Mouse (Mus musculus) intestine, embryonic 14.5 days (tissue): Measurements from ENCODE around the gene Plekhj1. TPM values are rescaled to one million over a fixed set of nuclear protein-coding genes. Genes with fewer than 3 reads are reported as not detected.

ENCODE experiments used
- ATAC-seq: fragments of 200-750 bp; cut with Nextera tagmentation; replicated peaks from 2 replicates; pipeline ENCODE4 v1.8.0; 2017; ENCODE audit warnings: low read depth, moderate number of reproducible peaks, moderate TSS enrichment, moderate library complexity; ENCODE audit not compliant: low FRiP score, low TSS enrichment
- DNase-seq: peaks from one replicate; pipeline ENCODE4 v3.0.0-alpha.2; 2018; ENCODE audit warnings: low spot score
- H3K27ac ChIP-seq: fragments of 300-500 bp; sonication (generic); 2 replicates; pipeline ENCODE4 v1.5.1; 2014; ENCODE audit warnings: low read depth, mild to moderate bottlenecking, control low read depth
- H3K27me3 ChIP-seq: fragments of 300-500 bp; sonication (generic); replicated peaks from 2 replicates; pipeline ENCODE4 v1.6.1; 2014; ENCODE audit warnings: low read length, control low read depth; ENCODE audit not compliant: control insufficient read depth, insufficient read depth
- H3K36me3 ChIP-seq: fragments of 300-500 bp; sonication (generic); 2 replicates; pipeline ENCODE4 v1.6.1; 2014; ENCODE audit warnings: low read length, control low read depth; ENCODE audit not compliant: control insufficient read depth, insufficient read depth
- H3K4me1 ChIP-seq: fragments of 300-500 bp; sonication (generic); replicated peaks from 2 replicates; pipeline ENCODE4 v1.6.1; 2014; ENCODE audit warnings: low read length, control low read depth, mixed read lengths; ENCODE audit not compliant: control insufficient read depth, insufficient read depth
- H3K4me2 ChIP-seq: fragments of 300-500 bp; sonication (generic); 2 replicates; pipeline ENCODE4 v1.6.1; 2014; ENCODE audit warnings: low read length
- H3K4me3 ChIP-seq: fragments of 300-500 bp; sonication (generic); 2 replicates; pipeline ENCODE4 v1.5.1; 2014; ENCODE audit warnings: low read depth, low read length, control low read depth, mixed read lengths
- H3K9ac ChIP-seq: fragments of 300-500 bp; sonication (generic); 2 replicates; pipeline ENCODE4 v1.6.1; 2014; ENCODE audit warnings: mild to moderate bottlenecking, low read length
- H3K9me3 ChIP-seq: fragments of 300-500 bp; sonication (generic); 2 replicates; pipeline ENCODE4 v1.6.1; 2016; ENCODE audit warnings: low read length, control low read depth; ENCODE audit not compliant: control insufficient read depth
- WGBS: fragments of 180-500 bp; shearing (Covaris S2); extraction: QIAGEN DNeasy Blood & Tissue Kit; methylation state at CpG from one replicate; pipeline ENCODE4 v1.1.7; 2014; 5-methylcytosine and 5-hydroxymethylcytosine counted together
- polyA plus RNA-seq: library from polyadenylated mRNA; unstranded; fragments of >200 nt; fragmentation: Nextera tagmentation; extraction: Ambion mirVana; gene quantifications from 2 replicates; pipeline ENCODE4 v1.2.1, GENCODE M21; 2014

Gene Plekhj1
- polyA plus RNA-seq, 1 experiment from 2014 or later, result 125 TPM

- ATAC-seq (no peak), DNase-seq (no peak)
- no peaks in the 10 kb centered on the region for H3K9me3 ChIP-seq
- peaks cover 29% of the 10 kb centered on the region for H3K4me1 ChIP-seq
- H3K4me3 ChIP-seq, result no peak overlapping the region
- peaks cover 49% of the 10 kb centered on the region for H3K36me3 ChIP-seq
- 0 out of 2 replicates have a peak, but pooled peaks cover 10% of the 10 kb centered on the region for H3K27me3 ChIP-seq
- no peak overlapping the region for H3K27ac ChIP-seq
- H3K4me2 ChIP-seq, result no peak overlapping the region
- H3K9ac ChIP-seq, result no peak overlapping the region
- 78% methylated on average over 5 of the region's 5 CpGs for WGBS
Measured at GRCm38 (mm10) chr10:80805322-80805721, 6.9 kb upstream of the Plekhj1 start.

GRCm38 (mm10) chr10:80804916-80805315 lies 6.5 kb upstream of the Plekhj1 start, which contains the start of gene Amh:
TSS of gene Amh (plus strand) at chr10:80805243.
- H3K9ac ChIP-seq, result no peak within 1 kb of the TSS
- H3K4me2 ChIP-seq, result no peak within 1 kb of the TSS
- H3K27me3 ChIP-seq, result 0 out of 2 replicates have a peak, but pooled peaks cover 9% of the 10 kb centered on the region
- no peaks in the 10 kb centered on the region for H3K9me3 ChIP-seq
- ATAC-seq (no peak), DNase-seq (no peak)
- no peak within 1 kb of the TSS for H3K4me3 ChIP-seq
- H3K27ac ChIP-seq, result no peak within 1 kb of the TSS
- peaks cover 30% of the 10 kb centered on the region for H3K4me1 ChIP-seq
- 69% methylated on average over 6 of the region's 6 CpGs for WGBS
- peaks cover 49% of the 10 kb centered on the region for H3K36me3 ChIP-seq

GRCm38 (mm10) chr10:80804340-80804739 lies 5.9 kb upstream of the Plekhj1 start:
- no peaks in the 10 kb centered on the region for H3K9me3 ChIP-seq
- no peak for DNase-seq
- no peak for ATAC-seq
- peaks cover 36% of the 10 kb centered on the region for H3K4me1 ChIP-seq
- no peak overlapping the region for H3K4me3 ChIP-seq
- H3K27me3 ChIP-seq, result 0 out of 2 replicates have a peak, but pooled peaks cover 7% of the 10 kb centered on the region
- WGBS, result 95% methylated on average over 2 of the region's 2 CpGs
- H3K27ac ChIP-seq, result no peak overlapping the region
- no peak overlapping the region for H3K9ac ChIP-seq
- no peak overlapping the region for H3K4me2 ChIP-seq
- H3K36me3 ChIP-seq, result peaks cover 49% of the 10 kb centered on the region

- no peak overlapping the region for H3K9ac ChIP-seq
- H3K4me3 ChIP-seq, result no peak overlapping the region
- no peaks in the 10 kb centered on the region for H3K27me3 ChIP-seq
- no peaks in the 10 kb centered on the region for H3K9me3 ChIP-seq
- peaks cover 24% of the 10 kb centered on the region for H3K4me1 ChIP-seq
- ATAC-seq, result no peak
- no peak for DNase-seq
- no peak overlapping the region for H3K27ac ChIP-seq
- 93% methylated on average over 3 of the region's 3 CpGs for WGBS
- H3K4me2 ChIP-seq, result no peak overlapping the region
- H3K36me3 ChIP-seq, result peaks cover 49% of the 10 kb centered on the region
Measured at GRCm38 (mm10) chr10:80802996-80803395, 4.6 kb upstream of the Plekhj1 start.

- Histone ChIP-seq H3K4me3 (no peak overlapping the region), H3K36me3 (peaks cover 49% of the 10 kb centered on the region), H3K27ac (no peak overlapping the region), H3K27me3 (no peaks in the 10 kb centered on the region), H3K4me2 (no peak overlapping the region), H3K4me1 (peaks cover 19% of the 10 kb centered on the region), H3K9ac (no peak overlapping the region), H3K9me3 (no peaks in the 10 kb centered on the region)
- DNase-seq, result no peak
- ATAC-seq, result no peak
- WGBS, result 91% methylated on average over 10 of the region's 10 CpGs
Measured at GRCm38 (mm10) chr10:80802204-80802912, 3.9 kb upstream of the Plekhj1 start.

GRCm38 (mm10) chr10:80799070-80799566 lies 692 bp upstream of the Plekhj1 start:
- Histone ChIP-seq H3K4me2 (peak overlapping the region; percentile 70), H3K9ac (peak overlapping the region; percentile 99), H3K4me1 (peaks cover 18% of the 10 kb centered on the region), H3K27ac (peak overlapping the region; percentile 97), H3K27me3 (no peaks in the 10 kb centered on the region), H3K36me3 (peaks cover 64% of the 10 kb centered on the region), H3K4me3 (peak overlapping the region; percentile 96), H3K9me3 (no peaks in the 10 kb centered on the region)
- 1% methylated on average over 18 of the region's 18 CpGs for WGBS
- DNase-seq (no peak), ATAC-seq (no peak)

- peaks cover 61% of the 10 kb centered on the region for H3K36me3 ChIP-seq
- ATAC-seq (peak; percentile 64), DNase-seq (peak; percentile 73)
- H3K27me3 ChIP-seq, result no peaks in the 10 kb centered on the region
- H3K9ac ChIP-seq, result peak overlapping the region; percentile 99
- H3K4me3 ChIP-seq, result peak overlapping the region; percentile 96
- H3K4me2 ChIP-seq, result peak overlapping the region; percentile 70
- no peaks in the 10 kb centered on the region for H3K9me3 ChIP-seq
- H3K27ac ChIP-seq, result peak overlapping the region; percentile 97
- WGBS, result 2% methylated on average over 54 of the region's 59 CpGs
- peaks cover 18% of the 10 kb centered on the region for H3K4me1 ChIP-seq
Measured at GRCm38 (mm10) chr10:80797186-80798149, 958 bp downstream of the Plekhj1 start.

GRCm38 (mm10) chr10:80796307-80796848 lies 2.0 kb downstream of the Plekhj1 start:
- peak overlapping the region; percentile 70 for H3K4me2 ChIP-seq
- no peak for ATAC-seq
- peaks cover 58% of the 10 kb centered on the region for H3K36me3 ChIP-seq
- no peaks in the 10 kb centered on the region for H3K9me3 ChIP-seq
- H3K9ac ChIP-seq, result peak overlapping the region; percentile 99; the same call in 1 of the 2 replicates
- peaks cover 18% of the 10 kb centered on the region for H3K4me1 ChIP-seq
- H3K27ac ChIP-seq, result no peak overlapping the region
- H3K4me3 ChIP-seq, result no peak overlapping the region; the same call in 1 of the 2 replicates
- no peak for DNase-seq
- WGBS, result 82% methylated on average over 9 of the region's 9 CpGs
- no peaks in the 10 kb centered on the region for H3K27me3 ChIP-seq
